Mouse (Mus musculus) gastrocnemius, postnatal 25 days (tissue): ENCODE measurements around the gene Jchain. TPM values are rescaled to one million over a fixed set of nuclear protein-coding genes. Genes with fewer than 3 reads are reported as not detected.
"Not testable (repeated sequence)": the region's sequence is repeated elsewhere in the genome, so short reads cannot be mapped to it uniquely, and the experiment has no call there.

Experiments
- DNase-seq: peaks from one replicate; pipeline ENCODE4 v3.0.0; 2022
- long read RNA-seq, 2 experiments: library from polyadenylated mRNA; stranded (forward); transcript quantifications; one replicate each; pipeline ENCODE4 v2.0.0; 2021
- total RNA-seq, 2 experiments: library from RNA; stranded (reverse); gene quantifications; 1 replicate in 1 of 2; 2 replicates in 1 of 2; pipeline ENCODE4 v1.2.3; 2021

Jchain gene
- total RNA-seq: under 1 TPM; 0.32 to 0.33 TPM
- long read RNA-seq, experiment 1: 0 reads
- long read RNA-seq, experiment 2: 0 reads

DNA sequence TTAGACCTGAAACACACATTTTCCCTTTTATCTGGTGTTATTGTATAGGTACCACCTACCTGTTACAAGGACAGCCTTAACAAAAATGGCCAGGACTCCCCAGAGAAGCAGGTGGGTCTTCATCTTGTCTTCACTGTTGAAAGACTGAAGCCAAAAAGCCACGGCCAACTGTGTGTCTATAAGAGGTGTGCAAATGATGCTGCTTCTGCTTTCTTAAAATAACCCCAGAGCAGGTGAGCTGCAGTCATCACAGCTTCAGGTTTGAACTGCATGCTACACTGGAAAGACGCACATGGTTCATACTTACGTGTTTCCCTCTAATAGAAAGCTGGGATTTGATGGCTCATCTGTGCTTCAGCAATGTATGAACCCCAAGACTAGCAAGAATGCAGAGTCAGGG lies at the start of gene Jchain:
Gene Jchain (minus strand): TSS at position 235 of the 400 bp plus-strand sequence.
- no peak for DNase-seq

DNA sequence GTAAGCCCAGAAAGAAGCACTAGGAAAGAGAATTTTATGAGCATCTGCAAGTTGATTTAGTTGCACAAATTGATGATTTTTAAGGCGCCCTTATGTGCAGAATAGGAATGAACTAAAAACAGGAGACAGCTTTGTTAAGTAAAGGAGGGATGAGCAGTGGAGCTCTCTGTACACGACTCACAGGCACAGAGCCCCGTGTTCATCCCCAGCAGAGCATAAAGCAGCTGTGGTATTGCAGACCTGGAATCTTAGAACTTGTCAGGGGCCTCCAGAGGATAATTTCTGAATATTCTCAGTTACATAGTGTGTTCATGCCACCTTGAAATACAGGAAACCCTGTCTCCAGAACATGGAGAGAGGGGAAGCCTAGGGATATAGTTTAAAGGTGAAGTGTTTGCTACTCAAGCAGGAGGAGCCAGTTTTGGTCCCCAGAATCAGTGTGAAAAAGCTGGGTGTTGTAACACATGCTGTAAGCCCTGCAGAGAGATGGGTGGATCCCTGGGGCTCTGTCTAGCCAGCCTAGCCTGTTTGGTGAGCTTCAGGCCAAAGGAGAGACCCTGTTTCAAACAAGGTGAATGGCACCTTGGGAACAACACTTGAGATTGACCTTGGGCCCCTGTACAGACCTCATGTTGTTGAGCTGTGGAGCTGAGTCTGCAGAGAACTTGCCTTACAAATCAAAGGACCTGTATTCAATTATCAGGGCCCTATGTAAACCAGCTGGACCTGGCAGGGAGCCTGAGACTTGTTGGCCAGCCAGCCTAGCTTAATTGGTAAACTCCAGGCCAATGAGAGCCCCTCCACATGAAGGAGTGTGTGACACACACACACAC lies 48.0 kb upstream of the Jchain start:
- DNase-seq: no peak

DNA sequence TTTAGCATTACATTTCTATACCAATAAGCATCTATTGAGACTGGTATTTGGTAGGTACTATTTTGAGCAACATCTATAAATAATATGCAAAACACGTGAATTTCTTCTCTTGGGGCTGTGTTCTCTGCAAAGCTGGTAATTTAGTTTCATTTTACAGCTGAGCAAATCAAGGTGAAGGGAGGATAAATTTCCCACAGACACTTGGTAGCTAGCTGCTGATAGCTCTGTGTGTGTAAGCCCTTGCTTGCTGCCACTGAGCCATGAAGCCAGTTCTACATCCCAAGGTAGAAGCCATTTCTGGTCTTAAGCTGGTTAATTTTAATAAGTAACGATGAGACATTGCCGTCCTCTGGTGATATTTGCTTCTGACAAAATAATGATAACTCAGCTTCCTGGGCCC lies 47.1 kb upstream of the Jchain start:
- DNase-seq: no peak

DNA sequence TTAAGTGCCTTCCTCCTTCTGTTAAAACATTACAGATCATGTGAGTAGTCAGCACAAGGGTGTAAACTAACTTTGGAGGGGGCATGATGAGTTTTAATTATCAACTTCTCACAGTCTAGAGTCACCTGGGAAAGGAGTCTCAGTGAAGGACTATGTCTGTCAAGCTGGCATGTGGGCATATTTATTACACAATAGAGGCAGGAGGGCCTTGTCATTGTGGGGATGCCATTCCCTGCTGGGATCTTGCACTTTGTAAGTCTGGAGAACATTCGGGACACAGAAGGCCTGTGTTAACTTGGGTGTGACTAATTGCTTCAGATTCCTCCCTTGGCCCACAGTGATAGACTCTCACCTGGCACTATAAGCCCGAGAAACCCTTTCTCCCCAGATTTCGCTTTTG lies 41.9 kb upstream of the Jchain start:
- no peak for DNase-seq

DNA sequence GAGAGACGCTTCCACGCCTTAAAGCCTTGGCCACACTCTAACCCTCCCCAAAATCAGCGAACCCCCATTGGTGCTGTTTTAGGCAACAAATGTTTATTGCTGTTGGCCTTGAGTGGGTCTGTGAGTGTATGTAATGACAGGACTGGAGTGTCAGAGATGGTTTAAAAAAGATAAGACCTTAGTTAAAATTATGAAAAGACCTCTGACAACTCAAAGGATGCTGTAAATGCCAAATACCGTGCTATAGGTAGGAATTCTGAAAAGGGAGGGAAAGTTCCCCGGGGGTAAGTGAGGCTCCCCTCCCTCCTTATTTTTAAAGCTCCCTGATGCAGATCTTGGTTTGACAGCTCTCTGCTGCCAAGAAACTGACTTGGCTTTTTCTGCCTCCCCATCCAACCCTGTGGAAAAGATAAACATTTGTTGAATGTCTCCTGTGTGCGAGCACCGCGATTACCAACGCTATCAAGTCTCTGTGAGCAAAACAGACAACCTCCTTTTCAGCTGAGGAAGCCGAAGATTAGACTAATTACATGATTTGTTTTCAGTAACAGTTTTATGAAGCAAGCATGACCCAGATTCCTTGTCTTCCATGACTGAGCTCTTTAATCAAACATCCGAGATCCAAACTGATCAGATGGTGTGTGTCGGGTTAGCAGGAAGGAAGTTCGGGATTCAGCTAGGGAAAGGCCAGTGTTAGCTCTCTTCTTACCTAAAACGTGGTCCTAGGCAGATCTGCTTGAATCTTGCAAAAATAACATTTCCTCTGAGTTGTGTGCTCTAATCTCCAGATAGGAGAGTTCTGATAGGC lies 38.5 kb upstream of the Jchain start:
- no peak for DNase-seq

DNA sequence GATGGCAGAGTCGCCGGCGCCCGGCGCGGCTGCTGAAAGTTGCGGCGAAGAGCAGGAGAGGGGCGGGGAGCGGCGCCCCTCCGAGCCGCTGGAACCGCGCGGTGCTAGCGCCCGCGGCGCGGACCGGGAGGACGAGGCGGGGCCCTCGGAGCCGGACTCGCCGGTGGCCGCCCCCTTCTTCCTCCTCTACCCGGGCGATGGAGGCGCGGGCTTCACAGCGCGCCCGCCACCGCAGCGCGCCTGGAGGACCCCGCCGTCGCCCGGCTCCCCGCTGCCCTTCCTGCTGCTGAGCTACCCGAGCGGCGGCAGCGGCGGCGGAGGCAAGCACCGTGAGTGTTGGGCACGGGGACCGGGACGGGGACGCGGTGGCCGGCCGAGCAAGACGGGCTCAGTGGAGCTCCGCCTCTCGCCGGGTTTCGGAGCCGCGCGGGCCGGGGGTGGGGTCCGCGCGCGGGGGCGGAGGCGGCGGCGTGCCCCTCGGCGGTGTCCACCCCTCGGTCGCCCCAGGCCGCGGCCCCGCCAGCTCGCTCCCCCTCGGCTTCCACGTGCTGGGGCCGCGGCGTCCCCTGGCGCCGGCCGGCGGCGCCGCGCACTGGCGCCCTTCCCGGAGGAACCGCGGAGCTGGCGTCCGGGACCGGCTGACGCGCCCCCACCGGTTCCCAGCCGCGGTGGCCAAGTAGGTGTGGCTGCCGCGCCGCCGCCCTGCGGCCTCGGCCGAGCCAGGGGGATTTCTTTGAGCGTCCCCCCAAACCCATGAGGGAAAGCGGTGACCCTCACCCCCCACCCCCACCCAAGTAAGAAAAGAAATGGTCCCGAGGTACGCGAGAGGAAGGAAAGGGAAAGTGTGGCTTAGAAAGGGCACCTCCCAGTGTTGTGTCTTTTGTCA lies 37.7 kb upstream of the Jchain start:
- peak; percentile 80 for DNase-seq

DNA sequence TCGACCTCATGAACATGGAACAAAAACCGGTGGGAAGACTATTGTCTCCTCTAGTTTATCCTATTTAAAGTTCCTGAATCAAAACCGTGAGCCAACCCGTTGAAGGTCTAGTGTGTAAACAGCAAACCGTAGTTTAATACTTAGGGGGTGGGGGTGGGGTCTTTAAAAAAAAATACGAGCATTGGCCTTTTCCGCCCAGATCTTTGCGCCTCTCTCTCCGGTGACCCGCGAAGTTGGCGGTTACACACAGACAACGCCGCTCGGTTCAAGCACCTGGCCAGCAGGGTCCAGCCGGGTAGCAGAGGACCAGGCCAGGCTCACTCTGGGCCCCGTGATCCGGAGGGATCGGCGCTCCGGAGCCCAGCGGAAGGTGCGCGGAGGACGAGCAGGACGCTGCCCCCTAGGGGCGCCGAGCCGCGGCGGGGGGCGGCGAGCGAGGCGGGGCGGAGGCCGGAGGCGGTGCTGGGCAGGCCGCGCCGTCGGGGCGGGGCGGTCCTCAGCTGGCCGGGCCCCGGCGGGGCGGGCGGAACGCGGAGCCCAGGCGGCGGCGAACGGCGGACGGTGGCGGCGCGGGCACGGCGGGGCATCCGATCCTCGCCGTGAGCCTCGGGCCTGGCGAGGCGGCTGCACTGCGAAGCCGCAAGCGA lies 36.9 kb upstream of the Jchain start, which contains the start of gene Rufy3:
Gene Rufy3 (plus strand): TSS at position 540 of the 647 bp plus-strand sequence.
- peak; percentile 88 for DNase-seq

DNA sequence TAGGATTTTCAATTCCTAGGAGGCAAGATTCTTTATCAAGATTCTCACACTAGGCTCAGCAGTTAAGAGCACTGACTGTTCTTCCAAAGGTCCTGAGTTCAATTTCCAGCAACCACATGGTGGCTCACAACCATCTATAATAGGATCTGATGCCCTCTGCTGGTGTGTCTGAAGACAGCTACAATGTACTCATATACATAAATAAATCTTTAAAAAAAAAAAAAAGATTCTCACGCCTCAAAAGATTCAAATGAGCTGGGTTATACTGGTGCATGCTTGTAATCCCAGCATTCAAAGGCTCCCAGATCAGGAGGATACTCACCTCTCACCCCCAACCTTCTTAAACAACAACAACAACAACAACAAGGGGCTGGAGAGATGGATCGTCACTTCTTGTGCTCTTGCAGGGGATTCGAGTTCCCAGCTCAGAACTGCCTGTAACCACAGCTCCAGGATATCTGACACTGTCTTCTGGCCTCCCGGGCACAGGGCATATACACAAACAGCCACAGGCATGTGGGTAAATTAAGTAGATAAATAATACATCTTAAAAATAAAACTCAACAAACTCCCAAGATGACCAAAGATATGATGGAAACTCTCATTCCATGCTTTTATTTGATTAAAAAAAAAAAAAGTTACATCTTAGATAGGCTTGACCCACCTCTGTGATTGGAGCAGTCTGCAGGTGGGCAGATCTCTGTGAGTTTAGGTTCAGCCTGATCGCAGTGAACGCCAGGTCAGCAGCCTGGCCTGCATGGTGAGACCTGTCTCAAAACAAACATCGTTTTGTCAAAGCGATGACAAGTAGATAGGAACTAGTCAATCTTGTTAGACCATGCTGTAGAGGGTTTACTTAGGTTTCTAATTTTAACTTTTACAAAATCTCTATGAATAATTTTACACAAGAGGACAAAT lies 35.4 kb upstream of the Jchain start:
- no peak for DNase-seq

DNA sequence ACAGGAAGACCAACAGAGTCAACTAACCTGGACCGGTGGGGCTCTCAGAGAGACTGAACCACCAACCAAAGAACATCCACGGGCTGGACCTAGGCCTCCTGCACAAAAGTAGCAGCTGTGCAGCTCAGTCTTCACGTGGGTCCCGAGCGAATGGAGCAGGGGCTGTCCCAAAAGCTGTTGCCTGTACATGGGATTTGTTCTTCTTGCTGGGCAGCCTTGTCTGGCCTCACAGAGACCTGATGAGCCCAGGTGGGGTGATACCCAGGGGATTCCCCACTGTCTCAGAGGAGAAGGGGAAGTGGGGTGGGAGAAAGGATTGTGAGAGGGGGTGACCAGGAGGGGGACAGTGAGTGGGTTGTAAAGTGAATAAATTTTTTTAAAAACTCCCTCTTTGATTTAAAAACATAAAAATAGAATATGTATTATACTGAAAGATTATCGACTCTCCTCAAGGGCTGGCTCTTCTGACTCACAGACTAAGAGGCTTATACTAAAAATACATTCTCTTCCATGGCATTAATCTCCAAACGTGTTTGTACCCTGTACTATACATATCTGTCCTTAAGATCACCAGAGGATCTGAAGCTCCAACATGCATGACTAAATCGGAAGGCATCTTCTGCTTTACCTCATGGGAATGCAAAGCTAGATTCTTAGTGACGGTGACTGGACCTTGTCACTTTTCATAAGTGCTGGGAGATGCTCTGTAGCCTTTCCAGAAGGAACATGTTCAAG lies 33.6 kb upstream of the Jchain start:
- DNase-seq: no peak

DNA sequence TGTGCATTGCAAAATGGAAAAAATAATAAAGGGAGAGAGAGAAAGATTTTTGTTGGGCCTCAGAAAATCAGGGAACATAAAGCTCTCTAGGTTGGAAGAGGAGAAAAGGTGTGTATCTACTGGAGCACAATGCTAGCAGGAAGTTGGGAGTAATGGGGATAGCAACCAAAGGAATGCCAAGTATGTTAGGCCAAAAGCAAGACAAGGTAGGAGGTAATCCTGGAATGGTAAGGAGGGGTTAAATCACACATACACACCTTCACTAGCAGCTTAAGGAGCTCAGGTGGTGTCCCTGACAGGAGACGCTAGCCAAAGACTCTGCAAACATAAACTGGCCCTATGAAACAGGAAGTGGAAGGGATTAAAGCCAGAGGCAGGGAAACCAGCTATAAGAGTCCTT lies 31.3 kb upstream of the Jchain start:
- no peak for DNase-seq

DNA sequence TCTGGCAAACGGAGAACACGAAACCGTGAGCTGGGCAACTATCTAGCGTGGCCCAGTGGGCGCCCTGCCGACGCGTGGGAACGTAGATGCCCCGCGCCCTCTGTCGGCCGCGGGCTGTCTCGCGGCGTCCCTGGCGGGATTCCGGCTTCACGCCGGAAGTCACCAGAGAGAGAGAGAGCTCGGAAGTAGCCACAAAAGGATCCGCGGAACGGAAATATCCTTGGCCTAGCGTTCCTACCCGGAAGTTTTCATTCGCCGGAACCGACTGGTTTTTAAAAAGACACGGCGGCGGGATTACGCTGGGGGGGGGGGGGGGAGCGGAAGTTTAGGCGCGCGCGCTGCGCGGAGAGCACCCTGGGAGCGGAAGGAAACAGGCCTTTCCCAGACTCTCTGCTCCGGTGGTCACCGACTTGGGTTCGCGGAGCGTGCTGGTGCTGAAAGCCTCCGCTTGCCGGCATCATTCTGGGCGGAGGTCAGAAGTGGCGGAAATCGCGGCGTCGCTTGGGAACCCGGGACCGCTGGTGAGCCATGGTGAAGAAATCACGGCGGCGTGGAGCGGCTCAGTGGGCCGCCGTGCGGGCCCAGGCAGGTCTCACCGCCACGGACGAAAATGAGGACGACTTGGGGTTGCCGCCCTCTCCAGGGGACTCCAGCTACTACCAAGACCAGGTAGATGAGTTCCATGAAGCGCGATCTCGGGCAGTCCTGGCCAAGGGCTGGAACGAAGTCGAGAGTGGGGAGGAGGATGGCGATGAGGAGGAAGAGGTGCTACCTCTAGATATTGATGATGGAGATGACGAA lies 26.6 kb upstream of the Jchain start, which contains the start of gene Utp3:
Gene Utp3 (plus strand): TSS at position 377 of the 801 bp plus-strand sequence.
- peak; percentile 91 for DNase-seq

DNA sequence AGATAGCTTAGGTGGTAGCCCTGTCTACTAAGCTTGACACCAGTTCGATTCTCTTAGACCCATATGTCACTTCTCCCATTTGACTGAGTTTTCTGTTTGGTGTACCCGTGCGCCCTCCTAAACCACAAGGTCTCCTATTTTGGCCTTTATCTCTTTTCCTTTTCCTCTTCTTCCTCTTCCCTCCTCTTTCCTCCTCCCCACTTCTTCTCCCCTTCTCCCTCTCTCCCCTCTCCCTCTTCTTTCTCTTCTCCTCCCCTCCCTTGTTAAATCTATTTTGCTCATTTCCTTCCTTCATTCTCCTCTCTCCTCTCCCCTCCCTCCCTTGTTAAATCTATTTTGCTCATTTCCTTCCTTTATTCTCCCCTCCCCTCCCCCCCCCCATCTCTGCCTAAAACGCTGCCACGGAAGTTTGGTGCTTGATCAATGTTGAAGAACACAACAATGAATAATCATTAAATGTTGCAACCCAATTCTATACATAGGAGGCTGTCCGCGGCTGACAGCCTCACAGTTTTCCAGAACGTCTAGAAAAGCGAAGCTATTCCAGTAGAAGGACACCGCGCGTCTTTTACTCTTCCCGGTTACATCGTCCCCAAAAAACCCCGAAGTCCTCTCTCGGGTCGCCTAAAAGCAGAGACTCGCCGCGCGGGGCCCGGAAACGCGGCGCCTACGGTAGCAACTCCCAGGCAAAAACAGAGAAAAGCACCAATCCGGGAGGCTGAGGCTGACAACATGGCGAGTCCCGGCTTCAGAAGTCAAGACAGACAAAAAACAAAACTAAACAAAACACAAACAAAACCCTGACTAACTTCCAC lies 25.8 kb upstream of the Jchain start:
- DNase-seq: no peak

DNA sequence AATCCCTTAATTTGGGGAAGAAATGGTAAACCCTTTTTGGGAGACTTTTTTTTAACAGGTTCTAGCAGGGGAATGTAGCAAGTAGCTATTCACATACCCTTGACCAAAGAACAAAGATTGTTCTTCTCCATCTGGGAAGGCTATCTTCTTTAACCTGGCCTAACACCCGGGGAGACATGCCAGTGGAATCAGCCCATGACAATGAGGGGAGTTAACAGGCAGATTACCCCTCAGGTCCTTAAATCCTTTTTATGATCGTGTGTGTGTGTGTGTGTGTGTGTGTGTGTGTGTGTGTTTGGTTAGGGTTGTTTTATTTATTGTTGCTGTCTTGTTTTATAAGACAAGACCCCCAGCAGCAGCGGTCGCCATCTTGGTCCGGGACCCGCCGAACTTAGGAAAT lies 17.8 kb upstream of the Jchain start:
- no peak for DNase-seq

DNA sequence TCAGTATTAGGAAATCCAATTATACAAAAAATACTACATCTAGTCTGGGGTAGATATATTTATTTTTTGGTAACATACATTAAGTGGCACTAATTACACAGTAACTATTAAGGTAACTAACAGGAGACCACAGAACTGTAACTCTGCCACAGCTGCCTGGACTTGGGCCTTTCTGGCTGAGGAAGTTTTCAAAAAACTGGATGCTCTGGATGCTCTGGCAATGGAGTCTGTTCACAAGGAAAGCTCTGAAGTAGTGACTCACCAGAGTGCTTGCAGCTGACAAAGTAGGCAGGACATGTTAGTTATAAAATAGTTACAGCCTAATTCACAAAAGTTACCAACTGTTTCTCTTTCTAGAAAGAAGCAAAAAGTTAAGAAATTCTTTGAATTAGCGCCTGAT lies 16.7 kb upstream of the Jchain start:
- not testable (repeated sequence) for DNase-seq

DNA sequence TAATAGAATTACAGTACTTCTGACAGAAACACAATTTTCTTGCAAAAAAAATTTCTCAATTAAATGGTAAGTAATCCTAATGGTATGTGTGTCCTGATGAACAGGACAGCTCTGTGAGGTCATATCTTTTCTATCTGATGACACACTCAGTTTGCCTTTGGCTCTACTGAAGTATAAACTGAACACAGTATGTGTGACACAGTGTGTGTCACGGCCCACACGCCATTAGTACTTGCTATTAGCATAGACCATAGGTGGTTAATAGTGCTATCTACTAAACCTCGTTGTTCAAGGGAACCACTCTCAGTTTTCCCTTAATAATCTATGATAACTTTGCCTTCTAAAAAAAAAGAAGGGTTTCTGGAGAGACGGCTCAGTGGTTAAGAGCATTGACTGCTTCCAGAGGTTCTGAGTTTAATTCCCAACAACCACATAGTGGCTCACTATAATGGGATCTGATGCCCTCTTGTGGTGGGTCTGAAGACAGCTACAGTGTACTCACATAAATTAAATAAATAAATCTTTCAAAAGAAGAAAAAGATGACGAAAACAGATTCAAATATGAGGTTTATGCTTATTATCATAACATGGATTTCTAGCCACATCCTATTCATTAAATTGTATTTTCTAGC lies 15.1 kb upstream of the Jchain start:
- DNase-seq: no peak

DNA sequence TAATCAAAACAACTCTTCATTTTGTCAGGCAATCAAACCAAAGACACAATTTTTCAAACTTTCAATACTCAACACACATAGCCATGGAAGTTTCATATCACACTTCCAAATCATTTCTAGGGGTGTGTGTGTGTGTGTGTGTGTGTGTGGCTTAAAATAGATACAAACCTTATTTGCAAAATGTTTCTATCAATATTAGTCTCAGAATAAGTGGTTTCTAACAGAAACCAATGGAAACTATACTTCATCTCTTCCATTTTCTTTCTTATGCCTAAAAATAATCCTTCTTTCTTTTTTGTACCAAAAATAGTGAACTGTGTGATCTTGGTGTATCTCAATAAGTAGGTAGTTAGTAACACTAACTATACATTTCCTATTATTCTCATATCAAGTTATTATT lies 13.2 kb upstream of the Jchain start:
- no peak for DNase-seq

DNA sequence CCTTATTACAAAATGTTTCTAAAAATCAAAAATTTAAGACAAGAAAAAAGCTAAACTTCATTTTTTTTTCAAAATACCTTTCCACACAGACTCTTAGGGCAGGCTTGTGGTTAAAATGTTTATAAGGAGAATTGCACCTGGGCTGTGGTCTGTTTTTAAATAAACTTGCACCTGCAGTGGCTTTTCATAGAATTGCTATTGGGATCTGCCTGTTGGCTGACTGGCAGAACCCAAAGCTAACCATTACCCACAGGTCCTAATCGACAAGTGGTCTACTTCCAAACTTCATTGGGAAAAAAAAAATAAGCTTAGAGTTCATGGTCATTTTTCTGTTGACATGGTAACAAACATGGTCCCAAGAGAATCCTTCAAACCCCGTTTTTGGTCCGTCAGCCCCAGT lies 7.0 kb upstream of the Jchain start:
- DNase-seq: no peak
